Mouse (Mus musculus) neural tube, embryonic 11.5 days (tissue): ENCODE results near the gene Prdm9. TPM values are rescaled to one million over a fixed set of nuclear protein-coding genes. Genes with fewer than 3 reads are reported as not detected.
A peak's percentile ranks its signal among the peaks of the same experiment; 100 is the strongest.

Experiments used
- ATAC-seq: fragments of 200-750 bp; cut with Nextera tagmentation; 2 replicates; pipeline ENCODE4 v1.8.0; 2017; ENCODE audit warnings: moderate number of reproducible peaks, mild to moderate bottlenecking, moderate TSS enrichment, moderate library complexity; ENCODE audit not compliant: insufficient read depth, low FRiP score, low TSS enrichment
- DNase-seq: peaks from one replicate; pipeline ENCODE4 v3.0.0-alpha.2; 2015; ENCODE audit warnings: low spot score
- H3K27ac ChIP-seq: fragments of 300-500 bp; sonication (generic); 2 replicates; pipeline ENCODE4 v1.5.1; 2014; ENCODE audit warnings: low read depth, mild to moderate bottlenecking, low read length
- H3K27me3 ChIP-seq: fragments of 300-500 bp; sonication (generic); 2 replicates; pipeline ENCODE4 v1.6.1; 2014; ENCODE audit warnings: mild to moderate bottlenecking, low read length, mixed read lengths; ENCODE audit not compliant: control insufficient read depth, insufficient read depth
- H3K36me3 ChIP-seq: fragments of 300-500 bp; sonication (generic); 2 replicates; pipeline ENCODE4 v1.6.1; 2014; ENCODE audit warnings: mild to moderate bottlenecking, low read length, moderate library complexity, mixed read lengths; ENCODE audit not compliant: control insufficient read depth, insufficient read depth
- H3K4me1 ChIP-seq: fragments of 300-500 bp; sonication (generic); 2 replicates; pipeline ENCODE4 v1.6.1; 2014; ENCODE audit warnings: low read length, mixed read lengths; ENCODE audit not compliant: control insufficient read depth, insufficient read depth
- H3K4me2 ChIP-seq: fragments of 300-500 bp; sonication (generic); 2 replicates; pipeline ENCODE4 v1.6.1; 2014; ENCODE audit warnings: low read depth, mild to moderate bottlenecking, moderate library complexity
- H3K4me3 ChIP-seq: fragments of 300-500 bp; sonication (generic); 2 replicates; pipeline ENCODE4 v1.5.1; 2014; ENCODE audit warnings: low read depth, low read length
- H3K9ac ChIP-seq: fragments of 300-500 bp; sonication (generic); 2 replicates; pipeline ENCODE4 v1.6.1; 2014; ENCODE audit warnings: mild to moderate bottlenecking, low read length
- H3K9me3 ChIP-seq: fragments of 300-500 bp; sonication (generic); 2 replicates; pipeline ENCODE4 v1.6.1; 2016; ENCODE audit warnings: low read length; ENCODE audit not compliant: control insufficient read depth
- WGBS: fragments of 180-500 bp; shearing (Covaris S2); extraction: QIAGEN DNeasy Blood & Tissue Kit; methylation state at CpG from one replicate; pipeline ENCODE4 v1.1.7; 2014; 5-methylcytosine and 5-hydroxymethylcytosine counted together
- polyA plus RNA-seq: library from polyadenylated mRNA; unstranded; fragments of >200 nt; fragmentation: Nextera tagmentation; extraction: Ambion mirVana; gene quantifications from 2 replicates; pipeline ENCODE4 v1.2.1, GENCODE M21; 2014

Prdm9 gene
- polyA plus RNA-seq, 1 experiment from 2014 or later: 1.0 TPM

GRCm38 (mm10) chr17:15536457-15536904 is 27.7 kb downstream of the Prdm9 start:
- peaks cover 2% of the 10 kb centered on the region; the same call in 1 of the 2 replicates for H3K27me3 ChIP-seq
- H3K27ac ChIP-seq: no peak overlapping the region
- DNase-seq: peak; percentile 44
- ATAC-seq: peak; percentile 45; the same call in 1 of the 2 replicates
- no peaks in the 10 kb centered on the region for H3K9me3 ChIP-seq
- no peaks in the 10 kb centered on the region for H3K4me1 ChIP-seq
- 0% methylated on average over 32 of the region's 33 CpGs for WGBS
- peak overlapping the region; percentile 49 for H3K9ac ChIP-seq
- H3K36me3 ChIP-seq: no peaks in the 10 kb centered on the region
- H3K4me2 ChIP-seq: peak overlapping the region; percentile 60
- H3K4me3 ChIP-seq: peak overlapping the region; percentile 37

GRCm38 (mm10) chr17:15535943-15536342 is 28.2 kb downstream of the Prdm9 start:
- Histone ChIP-seq H3K4me1 (no peaks in the 10 kb centered on the region), H3K4me2 (peak overlapping the region; percentile 60), H3K27me3 (peaks cover 2% of the 10 kb centered on the region; the same call in 1 of the 2 replicates), H3K27ac (no peak overlapping the region), H3K9ac (no peak overlapping the region; the same call in 1 of the 2 replicates), H3K9me3 (no peaks in the 10 kb centered on the region), H3K36me3 (no peaks in the 10 kb centered on the region), H3K4me3 (peak overlapping the region; percentile 37; the same call in 1 of the 2 replicates)
- ATAC-seq: no peak; the same call in 1 of the 2 replicates
- 24% methylated on average over 8 of the region's 8 CpGs for WGBS
- no peak for DNase-seq

GRCm38 (mm10) chr17:15535162-15535800 is 28.9 kb downstream of the Prdm9 start:
- Histone ChIP-seq H3K9ac (no peak overlapping the region), H3K4me1 (no peaks in the 10 kb centered on the region), H3K4me3 (no peak overlapping the region), H3K36me3 (no peaks in the 10 kb centered on the region), H3K27me3 (peaks cover 2% of the 10 kb centered on the region; the same call in 1 of the 2 replicates), H3K4me2 (no peak overlapping the region), H3K9me3 (no peaks in the 10 kb centered on the region), H3K27ac (no peak overlapping the region)
- WGBS: 64% methylated on average over 11 of the region's 11 CpGs
- ATAC-seq (no peak), DNase-seq (no peak)

GRCm38 (mm10) chr17:15530141-15530540 is 34.0 kb downstream of the Prdm9 start:
- 17% methylated on average over 5 of the region's 5 CpGs for WGBS
- Histone ChIP-seq H3K4me3 (no peak overlapping the region), H3K36me3 (no peaks in the 10 kb centered on the region), H3K9me3 (no peaks in the 10 kb centered on the region), H3K27me3 (peaks cover under 1% of the 10 kb centered on the region; the same call in 1 of the 2 replicates), H3K4me2 (no peak overlapping the region), H3K9ac (no peak overlapping the region), H3K4me1 (peaks cover 3% of the 10 kb centered on the region; the same call in 1 of the 2 replicates), H3K27ac (no peak overlapping the region)
- DNase-seq (peak; percentile 28), ATAC-seq (no peak)

GRCm38 (mm10) chr17:15528887-15529286 is 35.3 kb downstream of the Prdm9 start:
- ATAC-seq (no peak), DNase-seq (no peak)
- Histone ChIP-seq H3K27ac (no peak overlapping the region), H3K36me3 (0 out of 2 replicates have a peak, but pooled peaks cover 3% of the 10 kb centered on the region), H3K4me3 (no peak overlapping the region), H3K4me2 (no peak overlapping the region), H3K9ac (no peak overlapping the region), H3K9me3 (no peaks in the 10 kb centered on the region), H3K4me1 (peaks cover 3% of the 10 kb centered on the region; the same call in 1 of the 2 replicates), H3K27me3 (no peaks in the 10 kb centered on the region)
- whole genome bisulfite sequencing: 78% methylated on average over 2 of the region's 2 CpGs

GRCm38 (mm10) chr17:15527811-15528136 is 36.4 kb downstream of the Prdm9 start:
- Histone ChIP-seq H3K27ac (no peak overlapping the region), H3K36me3 (peaks cover 5% of the 10 kb centered on the region; the same call in 1 of the 2 replicates), H3K9me3 (no peaks in the 10 kb centered on the region), H3K4me2 (peak overlapping the region; percentile 70), H3K4me3 (peak overlapping the region; percentile 91), H3K9ac (peak overlapping the region; percentile 82; the same call in 1 of the 2 replicates), H3K4me1 (peaks cover 3% of the 10 kb centered on the region; the same call in 1 of the 2 replicates), H3K27me3 (no peaks in the 10 kb centered on the region)
- 70% methylated on average over 3 of the region's 3 CpGs for WGBS
- ATAC-seq (no peak), DNase-seq (no peak)

GRCm38 (mm10) chr17:15526986-15527810 is 37.0 kb downstream of the Prdm9 start, which contains the start of gene Pdcd2:
Pdcd2 (minus strand) TSS chr17:15527301.
- no peaks in the 10 kb centered on the region for H3K27me3 ChIP-seq
- H3K4me2 ChIP-seq: peak within 1 kb of the TSS; percentile 70
- peak within 1 kb of the TSS; percentile 91 for H3K4me3 ChIP-seq
- H3K9ac ChIP-seq: peak within 1 kb of the TSS; percentile 82
- peak; percentile 94 for DNase-seq
- peaks cover 3% of the 10 kb centered on the region; the same call in 1 of the 2 replicates for H3K4me1 ChIP-seq
- H3K27ac ChIP-seq: peak within 1 kb of the TSS; percentile 72; the same call in 1 of the 2 replicates
- peaks cover 5% of the 10 kb centered on the region for H3K36me3 ChIP-seq
- no peaks in the 10 kb centered on the region for H3K9me3 ChIP-seq
- peak; percentile 99 for ATAC-seq
- 1% methylated on average over 52 of the region's 55 CpGs for WGBS

GRCm38 (mm10) chr17:15526304-15526703 is 37.9 kb downstream of the Prdm9 start:
- Histone ChIP-seq H3K9me3 (no peaks in the 10 kb centered on the region), H3K36me3 (peaks cover 7% of the 10 kb centered on the region), H3K4me3 (peak overlapping the region; percentile 91), H3K27ac (no peak overlapping the region; the same call in 1 of the 2 replicates), H3K4me1 (peaks cover 3% of the 10 kb centered on the region; the same call in 1 of the 2 replicates), H3K4me2 (peak overlapping the region; percentile 70), H3K9ac (peak overlapping the region; percentile 82), H3K27me3 (no peaks in the 10 kb centered on the region)
- DNase-seq (no peak), ATAC-seq (no peak)
- WGBS: 14% methylated on average over 10 of the region's 10 CpGs
